Mouse (Mus musculus) liver, embryonic 14.5 days (tissue): ENCODE data around the gene Aoc2. TPM values are rescaled to one million over a fixed set of nuclear protein-coding genes. Genes with fewer than 3 reads are reported as not detected.

ENCODE experiments used
- ATAC-seq: fragments of 200-750 bp; cut with Nextera tagmentation; 2 replicates; pipeline ENCODE4 v1.8.0; 2017; ENCODE audit warnings: moderate number of reproducible peaks, mild to moderate bottlenecking, moderate library complexity; ENCODE audit not compliant: insufficient read depth
- DNase-seq, 3 experiments: peaks; one replicate each; pipeline ENCODE4 v3.0.0-alpha.2; 2012 to 2013; ENCODE audit warnings: low read depth in 3 of 3, low spot score in 3 of 3
- H3K27ac ChIP-seq: fragments of 300-500 bp; sonication (generic); 2 replicates; pipeline ENCODE4 v1.5.1; 2014; ENCODE audit warnings: moderate library complexity, mild to moderate bottlenecking, control low read depth, inconsistent platforms
- H3K27me3 ChIP-seq: fragments of 300-500 bp; sonication (generic); 2 replicates; pipeline ENCODE4 v1.6.1; 2014; ENCODE audit warnings: mild to moderate bottlenecking, low read length, moderate library complexity; ENCODE audit not compliant: control insufficient read depth, insufficient read depth
- H3K36me3 ChIP-seq: fragments of 300-500 bp; sonication (generic); replicated peaks from 2 replicates; pipeline ENCODE4 v1.6.1; 2014; ENCODE audit warnings: low read depth; ENCODE audit not compliant: control insufficient read depth, insufficient read depth
- H3K4me1 ChIP-seq, 2 experiments: fragments of 200-500 bp in 1 of 2; fragments of 300-500 bp in 1 of 2; sonication (generic) in 1 of 2; replicated peaks; 2 replicates each; pipeline ENCODE4 v1.6.1; 2012 to 2014; ENCODE audit warnings: antibody characterized with exemption in 1 of 2, inconsistent platforms in 1 of 2, low read length in 1 of 2; ENCODE audit not compliant: control insufficient read depth in 2 of 2, insufficient read depth in 2 of 2
- H3K4me2 ChIP-seq: fragments of 300-500 bp; sonication (generic); 2 replicates; pipeline ENCODE4 v1.6.1; 2014; ENCODE audit warnings: low read depth, mild to moderate bottlenecking, control low read depth, moderate library complexity
- H3K4me3 ChIP-seq, 2 experiments: fragments of 200-500 bp in 1 of 2; fragments of 300-500 bp in 1 of 2; sonication (generic) in 1 of 2; 2 replicates each; pipeline ENCODE4 v1.5.1; 2012 to 2014; ENCODE audit warnings: low read depth in 2 of 2, low read length in 2 of 2, mild to moderate bottlenecking in 2 of 2, control low read depth in 1 of 2, inconsistent platforms in 1 of 2, moderate library complexity in 1 of 2; ENCODE audit not compliant: insufficient read depth in 1 of 2
- H3K9ac ChIP-seq: fragments of 300-500 bp; sonication (generic); replicated peaks from 2 replicates; pipeline ENCODE4 v1.6.1; 2014; ENCODE audit warnings: mild to moderate bottlenecking, control low read depth, moderate library complexity
- H3K9me3 ChIP-seq: fragments of 300-500 bp; sonication (generic); 2 replicates; pipeline ENCODE4 v1.6.1; 2016; ENCODE audit warnings: low read length, mixed read lengths; ENCODE audit not compliant: control insufficient read depth
- CTCF ChIP-seq: IDR thresholded peaks from 2 replicates; pipeline ENCODE4 v1.5.1; 2016; ENCODE audit warnings: antibody characterized with exemption, low read depth, control low read depth
- EP300 ChIP-seq: IDR thresholded peaks from 2 replicates; pipeline ENCODE4 v1.6.1; 2016; ENCODE audit warnings: antibody characterized with exemption, low read depth
- WGBS: fragments of 180-500 bp; shearing (Covaris S2); extraction: QIAGEN DNeasy Blood & Tissue Kit; methylation state at CpG from one replicate; pipeline ENCODE4 v1.1.7; 2014; ENCODE audit not compliant: insufficient replicate concordance; 5-methylcytosine and 5-hydroxymethylcytosine counted together
- polyA plus RNA-seq, 2 experiments: library from polyadenylated mRNA; depleted of rRNA in 1 of 2; stranded (reverse) in 1 of 2; unstranded in 1 of 2; fragments of >200 nt; fragmentation: Nextera tagmentation in 1 of 2; extraction: Ambion mirVana in 1 of 2; gene quantifications; 2 replicates each; pipeline versions ENCODE4 v1.2.1 to v1.2.3; 2012 to 2014

Gene Aoc2
- polyA plus RNA-seq, 2 experiments: 1.0 to 4.7 TPM

DNA sequence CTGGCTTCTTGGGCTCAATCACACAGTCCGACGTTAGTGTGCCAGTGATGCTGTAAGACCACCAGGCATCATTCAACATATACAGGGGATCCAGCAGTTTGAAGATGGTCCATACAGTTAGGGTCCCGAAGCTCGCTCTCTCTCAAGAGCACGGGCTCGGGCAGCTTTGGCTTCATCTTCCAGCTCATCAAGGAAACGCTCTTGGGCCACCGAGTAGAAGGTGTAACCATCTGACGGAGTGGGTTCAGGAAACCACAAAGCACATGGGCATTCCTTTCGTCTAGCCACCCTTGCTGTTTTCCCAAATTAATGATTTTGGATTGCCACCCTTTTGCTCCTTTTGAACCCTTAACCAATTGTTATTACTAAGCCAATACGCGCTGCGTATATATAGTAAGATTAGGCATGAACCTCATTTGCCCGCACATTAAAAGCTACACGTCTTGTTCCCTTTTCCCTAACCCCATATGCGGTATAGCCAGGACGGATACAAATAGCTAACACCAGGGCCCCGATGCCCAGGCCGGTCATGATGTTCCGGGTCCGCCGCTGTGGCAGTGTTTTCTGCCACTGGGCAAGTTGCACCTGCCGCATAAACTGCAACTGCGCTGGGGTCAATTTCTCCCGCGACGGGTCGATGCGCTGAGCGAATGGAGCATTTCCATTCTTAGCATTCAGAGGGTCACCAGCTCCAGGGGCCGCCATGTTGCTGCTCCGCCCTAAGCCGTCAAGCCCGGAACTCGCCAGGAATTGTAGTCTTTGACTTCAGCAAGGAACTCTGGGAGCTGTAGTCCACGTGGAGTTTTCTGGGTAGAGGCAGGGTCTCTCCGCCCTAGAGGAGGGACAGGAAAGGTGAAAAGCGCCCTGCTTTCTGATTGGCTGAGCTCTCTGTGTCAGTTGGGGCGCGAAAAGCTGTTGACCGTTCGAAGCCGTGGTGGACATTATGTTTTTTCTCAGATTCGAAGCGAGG, 46.4 kb upstream of the Aoc2 start, which contains the start of the genes Cntd1 and Coa3:
Cntd1 (plus strand) TSS at position 790 of the 970 bp plus-strand sequence.
Coa3 (minus strand) TSS at position 892 of the 970 bp plus-strand sequence.
- ATAC-seq (peak; percentile 90), DNase-seq (peak; percentile 80 to 81 (median 80))
- Histone ChIP-seq H3K27me3 (no peaks in the 10 kb centered on the region; the same call in 1 of the 2 replicates), H3K9me3 (no peaks in the 10 kb centered on the region), H3K27ac (peak within 1 kb of the TSS; percentile 68), H3K4me3 (peak within 1 kb of the TSS; percentile 87 to 96), H3K36me3 (no peaks in the 10 kb centered on the region; the same call in 1 of the 2 replicates), H3K4me1 (peaks cover 10 to 19% of the 10 kb centered on the region in 2 experiments), H3K4me2 (peak within 1 kb of the TSS; percentile 93), H3K9ac (peak within 1 kb of the TSS; percentile 82)
- TF ChIP-seq CTCF (peak; percentile 7; the same call in 1 of the 2 replicates), EP300 (no peak; the same call in 1 of the 2 replicates)
- WGBS: 2% methylated on average over 45 of the region's 45 CpGs

DNA sequence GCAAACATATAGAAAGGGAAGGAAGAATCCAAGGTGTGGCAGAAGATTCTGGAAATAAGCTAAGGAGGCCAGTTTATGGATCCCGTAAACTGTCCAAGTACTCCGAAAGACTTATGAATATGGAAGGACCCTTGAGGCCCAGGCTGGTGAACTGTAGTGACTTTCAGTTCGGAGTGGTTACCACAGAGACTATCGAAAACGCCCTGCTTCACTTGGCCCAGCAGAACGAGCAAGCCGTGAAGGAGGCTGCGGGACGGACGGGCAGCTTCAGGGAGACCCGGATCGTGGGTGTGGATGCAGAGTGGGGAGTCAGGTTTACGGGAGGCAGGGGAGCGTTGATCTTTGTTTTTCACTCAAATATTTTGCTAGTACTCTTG, 45.7 kb upstream of the Aoc2 start:
- 61% methylated on average over 14 of the region's 14 CpGs for WGBS
- H3K27ac ChIP-seq: no peak overlapping the region
- H3K9me3 ChIP-seq: no peaks in the 10 kb centered on the region

DNA sequence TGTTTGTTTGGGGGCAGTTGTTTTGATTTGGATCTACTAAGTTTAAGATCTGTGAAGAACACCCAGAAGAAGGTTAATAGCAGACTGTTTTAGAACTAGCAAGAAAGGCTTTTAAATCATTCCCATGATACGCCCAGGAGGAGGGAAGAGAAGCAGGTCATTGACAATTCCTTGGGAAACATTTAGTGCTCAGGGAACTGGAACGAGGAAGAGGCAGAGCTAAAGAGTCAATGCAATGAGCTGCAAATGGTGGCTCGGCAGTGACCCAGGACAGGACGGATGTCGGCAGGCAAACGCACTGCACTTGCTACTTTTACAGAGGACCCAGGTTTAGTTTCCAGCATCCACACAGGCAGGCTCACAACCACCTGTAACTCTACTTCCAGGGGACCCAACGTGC, 44.0 kb upstream of the Aoc2 start:
- no peak overlapping the region for H3K4me2 ChIP-seq
- H3K36me3 ChIP-seq: no peaks in the 10 kb centered on the region; the same call in 1 of the 2 replicates
- H3K9me3 ChIP-seq: no peaks in the 10 kb centered on the region
- H3K27me3 ChIP-seq: no peaks in the 10 kb centered on the region; the same call in 1 of the 2 replicates
- DNase-seq (no peak), ATAC-seq (no peak)
- no peak overlapping the region for H3K9ac ChIP-seq
- 46% methylated on average over 7 of the region's 7 CpGs for WGBS
- TF ChIP-seq CTCF (no peak), EP300 (no peak)
- no peak overlapping the region for H3K27ac ChIP-seq
- H3K4me3 ChIP-seq: no peak overlapping the region
- peaks cover 10 to 19% of the 10 kb centered on the region in 2 experiments for H3K4me1 ChIP-seq

More for the DNA sequence above, 45.7 kb upstream of the Aoc2 start:
- Histone ChIP-seq H3K4me3 (peak overlapping the region; percentile 87 to 96), H3K4me1 (peaks cover 10 to 19% of the 10 kb centered on the region in 2 experiments), H3K36me3 (no peaks in the 10 kb centered on the region; the same call in 1 of the 2 replicates), H3K4me2 (peak overlapping the region; percentile 93), H3K9ac (peak overlapping the region; percentile 82), H3K27me3 (no peaks in the 10 kb centered on the region; the same call in 1 of the 2 replicates)
- ATAC-seq (peak; percentile 50; the same call in 1 of the 2 replicates), DNase-seq (no peak)
- TF ChIP-seq CTCF (no peak), EP300 (no peak)

DNA sequence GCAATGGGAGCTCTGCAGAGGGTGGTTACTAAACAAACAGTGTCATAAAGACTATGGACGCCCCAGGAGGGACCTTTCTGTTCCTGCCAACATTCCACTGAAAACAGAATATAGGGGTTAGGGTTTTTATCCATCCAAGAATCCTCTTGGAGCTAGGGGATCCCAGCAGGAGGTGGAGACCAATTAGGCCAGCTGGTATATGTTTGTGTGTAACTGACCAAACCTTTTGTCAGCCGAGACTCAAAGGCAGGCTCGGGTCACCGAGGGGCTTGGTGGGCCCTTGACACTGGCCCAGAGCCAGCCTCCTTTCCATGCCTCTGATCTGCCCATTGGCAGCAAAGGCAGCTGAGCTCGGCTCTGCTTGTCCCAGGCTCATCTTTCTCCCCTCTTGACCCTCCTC, 42.0 kb upstream of the Aoc2 start:
- no peak overlapping the region for H3K4me2 ChIP-seq
- DNase-seq: no peak
- no peaks in the 10 kb centered on the region for H3K9me3 ChIP-seq
- no peak overlapping the region for H3K4me3 ChIP-seq
- TF ChIP-seq CTCF (no peak), EP300 (no peak)
- 59% methylated on average over 5 of the region's 5 CpGs for WGBS
- H3K4me1 ChIP-seq: peaks cover 2 to 10% of the 10 kb centered on the region in 2 experiments
- peaks cover 7% of the 10 kb centered on the region for H3K36me3 ChIP-seq
- H3K27ac ChIP-seq: no peak overlapping the region
- ATAC-seq: no peak
- H3K27me3 ChIP-seq: no peaks in the 10 kb centered on the region; the same call in 1 of the 2 replicates
- H3K9ac ChIP-seq: no peak overlapping the region

DNA sequence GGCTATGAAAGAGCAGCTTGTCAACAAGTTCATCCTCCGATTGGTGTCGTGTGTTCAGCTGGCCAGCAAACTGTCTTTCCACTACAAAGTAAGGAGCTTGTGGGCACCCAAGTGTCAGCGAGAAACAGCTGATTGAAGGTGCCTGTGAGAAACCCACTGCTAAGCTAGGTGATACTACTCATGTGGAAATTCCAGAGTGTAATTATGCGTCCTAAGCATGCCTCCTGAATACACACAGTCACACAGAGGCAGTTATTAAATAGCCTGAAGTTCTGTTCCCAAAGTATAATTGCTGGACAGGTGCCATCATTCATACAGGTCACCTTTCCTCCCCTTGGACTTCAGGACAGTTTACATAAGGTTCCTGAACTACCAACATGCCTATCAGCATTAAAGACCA, 41.1 kb upstream of the Aoc2 start:
- H3K9me3 ChIP-seq: no peaks in the 10 kb centered on the region
- peaks cover 0 to 6% of the 10 kb centered on the region in 2 experiments; a peak in 2 of 4 replicates for H3K4me1 ChIP-seq
- TF ChIP-seq EP300 (no peak), CTCF (no peak)
- 69% methylated on average over 4 of the region's 4 CpGs for WGBS
- ATAC-seq: no peak
- no peak overlapping the region for H3K4me3 ChIP-seq
- H3K9ac ChIP-seq: no peak overlapping the region
- H3K36me3 ChIP-seq: peaks cover 11% of the 10 kb centered on the region
- H3K27me3 ChIP-seq: no peaks in the 10 kb centered on the region; the same call in 1 of the 2 replicates
- DNase-seq: no peak
- no peak overlapping the region for H3K27ac ChIP-seq
- no peak overlapping the region for H3K4me2 ChIP-seq
